Mouse (Mus musculus) ES-Bruce4 (cell line): ENCODE measurements around the gene Olfr193. TPM values are rescaled to one million over a fixed set of nuclear protein-coding genes. Genes with fewer than 3 reads are reported as not detected.
"Not testable (repeated sequence)": the region's sequence is repeated elsewhere in the genome, so short reads cannot be mapped to it uniquely, and the experiment has no call there.

Experiments used
- H3K27ac ChIP-seq: 2 replicates; pipeline ENCODE4 v1.5.1; 2012; ENCODE audit warnings: low read length, inconsistent platforms; ENCODE audit not compliant: insufficient read depth
- H3K27me3 ChIP-seq: 2 replicates; pipeline ENCODE4 v1.6.1; 2012; ENCODE audit warnings: mild to moderate bottlenecking, low read length, inconsistent platforms; ENCODE audit not compliant: control insufficient read depth, poor library complexity, insufficient read depth, severe bottlenecking
- H3K36me3 ChIP-seq: 2 replicates; pipeline ENCODE4 v1.6.1; 2012; ENCODE audit warnings: inconsistent platforms, mild to moderate bottlenecking, low read length, moderate library complexity; ENCODE audit not compliant: control insufficient read depth, poor library complexity, insufficient read depth, severe bottlenecking
- H3K4me1 ChIP-seq: one replicate; pipeline ENCODE4 v1.8.1; 2011; ENCODE audit warnings: low read length; ENCODE audit not compliant: control insufficient read depth, insufficient read depth
- H3K4me3 ChIP-seq: 2 replicates; pipeline ENCODE4 v1.5.1; 2011; ENCODE audit warnings: low read depth, mild to moderate bottlenecking, low read length
- H3K9ac ChIP-seq: 2 replicates; pipeline ENCODE4 v1.6.1; 2012; ENCODE audit warnings: low read depth, mild to moderate bottlenecking, inconsistent platforms; ENCODE audit not compliant: poor library complexity, severe bottlenecking
- H3K9me3 ChIP-seq: replicated peaks from 2 replicates; pipeline ENCODE4 v1.6.1; 2012; ENCODE audit warnings: mild to moderate bottlenecking, low read length, inconsistent platforms; ENCODE audit not compliant: control insufficient read depth, poor library complexity, insufficient read depth, severe bottlenecking
- CTCF ChIP-seq: IDR thresholded peaks from one replicate; pipeline ENCODE4 v1.8.1; 2011; ENCODE audit warnings: low read depth, low read length
- EP300 ChIP-seq: IDR thresholded peaks from 2 replicates; pipeline ENCODE4 v1.6.1; 2011; ENCODE audit warnings: low read depth, low read length; ENCODE audit not compliant: insufficient read depth
- POLR2A ChIP-seq: IDR thresholded peaks from one replicate; pipeline ENCODE4 v1.8.1; 2011; ENCODE audit warnings: low read length; ENCODE audit not compliant: insufficient read depth
- polyA plus RNA-seq: library from polyadenylated mRNA; stranded (reverse); fragments of >200 nt; gene quantifications from 2 replicates; pipeline ENCODE4 v1.2.4, GENCODE M21; 2011; ENCODE audit warnings: low read depth; ENCODE audit not compliant: missing spikeins, insufficient read depth, insufficient read length

Olfr193 gene
- polyA plus RNA-seq, 1 experiment, result not detected

DNA sequence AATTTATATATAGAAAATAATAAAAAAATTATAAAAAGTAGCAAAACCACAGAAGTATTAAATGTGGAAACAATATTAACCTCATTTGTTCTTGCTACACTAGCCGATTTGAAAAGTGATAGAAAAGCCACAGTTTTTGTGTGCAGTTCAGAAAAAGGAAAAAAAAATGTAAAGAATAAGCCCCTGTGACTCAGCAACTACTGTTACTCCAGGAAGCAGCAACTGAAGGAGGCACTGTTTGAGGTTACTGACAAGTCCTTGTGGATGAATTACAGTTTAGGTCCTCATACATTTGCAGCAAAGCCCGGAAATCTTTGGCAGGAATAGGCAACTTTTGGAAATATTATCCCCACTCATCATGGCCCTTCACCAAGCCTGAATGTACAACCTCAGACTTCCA lies 6.4 kb downstream of the Olfr193 start:
- no peak for TF ChIP-seq POLR2A
- no peak for TF ChIP-seq EP300
- TF ChIP-seq CTCF, result no peak

DNA sequence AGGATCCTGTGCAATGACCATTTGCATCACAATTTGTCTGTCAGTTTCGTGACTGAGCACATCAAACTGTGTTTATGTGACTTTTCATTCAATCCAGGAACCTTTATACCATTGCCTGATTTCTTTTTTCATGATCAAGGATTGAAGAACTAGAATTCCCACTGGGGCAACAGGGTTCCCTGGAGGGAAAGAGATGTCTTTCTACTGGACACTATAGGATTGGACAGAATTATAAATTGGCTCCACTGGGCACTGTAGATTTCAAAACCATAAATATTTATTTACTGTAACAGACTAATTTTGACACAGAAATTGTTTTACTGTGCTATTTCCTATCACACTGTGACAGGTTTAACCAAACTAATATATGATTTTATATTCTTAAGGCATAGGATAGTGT lies 22.0 kb downstream of the Olfr193 start, which contains the start of gene Olfr191:
Gene Olfr191, minus strand, starts transcription at position 101 of the 400 bp plus-strand sequence.
- H3K4me1 ChIP-seq, H3K4me3 ChIP-seq, H3K36me3 ChIP-seq, H3K27me3 ChIP-seq, H3K9me3 ChIP-seq, H3K27ac ChIP-seq, H3K9ac ChIP-seq: not testable (repeated sequence)

More for the DNA sequence above, 6.4 kb downstream of the Olfr193 start:
- H3K27me3 ChIP-seq, result no peaks in the 10 kb centered on the region
- no peaks in the 10 kb centered on the region for H3K9me3 ChIP-seq
- no peak overlapping the region for H3K9ac ChIP-seq
- no peak overlapping the region for H3K4me3 ChIP-seq
- H3K4me1 ChIP-seq, result no peaks in the 10 kb centered on the region
- no peak overlapping the region for H3K27ac ChIP-seq
- no peaks in the 10 kb centered on the region for H3K36me3 ChIP-seq

DNA sequence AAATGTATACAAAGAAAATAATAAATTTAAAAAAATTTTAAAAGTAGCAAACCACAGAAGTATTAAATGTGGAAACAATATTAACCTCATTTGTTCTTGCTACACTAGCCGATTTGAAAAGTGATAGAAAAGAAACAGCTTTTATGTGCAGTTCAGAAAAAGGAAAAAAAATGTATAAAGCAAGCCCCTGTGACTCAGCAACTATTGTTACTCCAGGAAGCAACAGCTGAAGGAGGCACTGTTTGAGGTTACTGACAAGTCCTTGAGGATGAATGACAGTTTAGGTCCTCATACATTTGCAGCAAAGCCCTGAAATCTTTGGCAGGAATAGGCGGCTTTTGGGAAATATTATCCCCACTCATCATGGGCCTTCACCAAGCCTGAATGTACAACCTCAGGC lies 30.6 kb downstream of the Olfr193 start:
- H3K9me3 ChIP-seq, H3K36me3 ChIP-seq, H3K27me3 ChIP-seq, H3K4me1 ChIP-seq, H3K9ac ChIP-seq, H3K27ac ChIP-seq, H3K4me3 ChIP-seq: not testable (repeated sequence)

DNA sequence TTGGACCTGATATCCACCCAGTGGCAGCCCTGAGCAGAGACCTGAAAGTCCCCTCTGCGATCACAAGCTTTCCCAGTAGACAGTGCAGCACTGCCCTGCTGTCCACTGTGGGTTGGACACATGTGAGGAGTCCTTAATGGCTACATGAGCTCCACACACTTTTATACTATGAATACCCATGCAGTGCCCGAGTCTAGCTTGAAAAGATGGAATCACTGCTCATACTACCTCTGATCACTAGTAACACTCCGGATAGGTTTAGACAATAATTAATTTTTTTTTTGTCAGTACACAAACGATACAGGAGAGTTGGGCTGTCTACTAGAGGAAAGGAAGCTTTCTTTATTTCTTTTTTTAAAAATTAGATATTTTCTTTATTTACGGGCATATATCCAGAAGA lies 33.8 kb downstream of the Olfr193 start, which contains the start of gene Olfr190:
Gene Olfr190, minus strand, starts transcription at position 101 of the 400 bp plus-strand sequence.
- no peaks in the 10 kb centered on the region for H3K27me3 ChIP-seq
- H3K4me3 ChIP-seq, result no peak within 1 kb of the TSS
- H3K9me3 ChIP-seq, result no peaks in the 10 kb centered on the region
- H3K36me3 ChIP-seq, result no peaks in the 10 kb centered on the region
- TF ChIP-seq EP300 (no peak), POLR2A (no peak), CTCF (no peak)
- no peaks in the 10 kb centered on the region for H3K4me1 ChIP-seq
- no peak within 1 kb of the TSS for H3K27ac ChIP-seq
- H3K9ac ChIP-seq, result no peak within 1 kb of the TSS

DNA sequence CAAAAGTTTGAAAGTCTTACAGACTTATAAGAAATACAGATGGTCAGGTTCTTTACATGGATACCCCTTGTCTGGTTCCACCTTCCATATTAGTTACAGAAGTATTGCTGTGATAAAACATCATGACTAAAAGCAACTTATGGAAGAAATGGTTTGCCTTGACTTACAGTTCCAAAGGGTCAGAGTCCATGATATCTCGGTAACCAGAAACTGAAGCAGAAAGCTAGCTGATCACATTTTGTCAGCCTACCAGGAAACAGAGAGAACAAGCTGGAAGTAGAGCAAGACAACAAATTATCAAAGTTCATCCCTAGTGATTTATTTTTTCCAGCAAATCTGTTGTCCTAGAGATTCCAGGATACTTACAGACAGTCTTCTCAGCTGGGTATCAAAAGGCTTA lies 38.2 kb downstream of the Olfr193 start:
- TF ChIP-seq POLR2A (no peak), EP300 (no peak), CTCF (no peak)
- Histone ChIP-seq H3K27me3 (no peaks in the 10 kb centered on the region), H3K4me3 (no peak overlapping the region), H3K4me1 (no peaks in the 10 kb centered on the region), H3K27ac (no peak overlapping the region), H3K9ac (no peak overlapping the region), H3K9me3 (no peaks in the 10 kb centered on the region), H3K36me3 (no peaks in the 10 kb centered on the region)

DNA sequence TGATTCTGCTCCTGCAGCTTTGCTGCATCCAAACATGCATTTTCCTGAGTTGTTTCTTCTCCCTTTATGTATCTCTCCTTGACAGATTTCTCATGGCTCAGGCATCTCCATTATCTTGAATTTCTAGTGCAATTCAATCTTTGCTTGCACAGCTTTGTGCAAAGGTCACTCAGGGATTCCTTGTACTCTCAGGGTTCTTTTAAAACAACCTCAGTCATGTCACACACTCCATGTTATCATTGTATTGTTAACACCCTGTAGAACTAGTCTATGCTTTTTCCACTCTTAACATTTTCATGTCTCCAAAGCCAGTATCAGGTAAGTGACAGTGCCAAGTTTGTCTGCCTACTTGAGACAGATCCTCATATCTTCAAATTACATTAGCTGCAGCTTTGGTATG lies 39.9 kb downstream of the Olfr193 start:
- no peaks in the 10 kb centered on the region for H3K9me3 ChIP-seq
- no peaks in the 10 kb centered on the region for H3K36me3 ChIP-seq
- H3K9ac ChIP-seq, result no peak overlapping the region
- H3K27ac ChIP-seq, result no peak overlapping the region
- no peaks in the 10 kb centered on the region for H3K27me3 ChIP-seq
- no peak for TF ChIP-seq POLR2A
- no peak for TF ChIP-seq CTCF
- no peak for TF ChIP-seq EP300
- H3K4me3 ChIP-seq, result no peak overlapping the region
- no peaks in the 10 kb centered on the region for H3K4me1 ChIP-seq

DNA sequence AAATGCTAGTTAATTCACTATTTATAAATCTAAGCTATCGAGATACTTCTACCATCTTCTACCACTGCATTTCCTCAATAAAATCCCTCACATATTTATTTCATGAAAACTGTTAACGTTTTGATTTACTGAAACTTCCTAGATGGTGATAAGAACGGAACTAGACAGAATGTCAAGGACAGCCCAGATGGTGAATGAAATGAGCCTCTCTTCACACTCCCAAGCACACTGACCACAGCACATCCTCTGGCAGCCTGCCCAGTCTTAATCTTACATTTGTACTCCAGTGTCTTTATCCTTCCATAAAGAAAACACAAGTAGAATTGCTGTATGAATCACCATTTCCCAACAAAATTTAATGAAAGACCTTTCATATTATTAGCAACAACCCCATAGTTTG lies 49.3 kb downstream of the Olfr193 start:
- H3K27me3 ChIP-seq, H3K9me3 ChIP-seq, H3K4me1 ChIP-seq, H3K27ac ChIP-seq, H3K4me3 ChIP-seq, H3K36me3 ChIP-seq, H3K9ac ChIP-seq: not testable (repeated sequence)

Other genes starting within 250 kb of the Olfr193 start
- not detected in 2 replicates for gene Olfr177, start 237.1 kb downstream of the Olfr193 start, polyA plus RNA-seq
- not detected in 2 replicates for gene Olfr178, start 219.8 kb downstream of the Olfr193 start, polyA plus RNA-seq
- gene Olfr181, start 183.1 kb downstream of the Olfr193 start, polyA plus RNA-seq, result not detected in 2 replicates
- not detected in 2 replicates for gene Olfr180, start 182.5 kb downstream of the Olfr193 start, polyA plus RNA-seq
- gene Olfr183, start 116.5 kb downstream of the Olfr193 start, polyA plus RNA-seq, result not detected in 2 replicates
- not detected in 2 replicates for gene Olfr186, start 81.6 kb downstream of the Olfr193 start, polyA plus RNA-seq
- not detected in 2 replicates for gene Olfr187, start 72.1 kb downstream of the Olfr193 start, polyA plus RNA-seq
- gene Olfr190, start 33.9 kb downstream of the Olfr193 start, polyA plus RNA-seq, result not detected in 2 replicates
- gene Olfr191, start 22.1 kb downstream of the Olfr193 start, polyA plus RNA-seq, result not detected in 2 replicates
- gene Olfr194, start 9.2 kb upstream of the Olfr193 start, polyA plus RNA-seq, result not detected in 2 replicates
- not detected in 2 replicates for gene Olfr195, start 35.2 kb upstream of the Olfr193 start, polyA plus RNA-seq
- not detected in 2 replicates for gene Olfr196, start 58.6 kb upstream of the Olfr193 start, polyA plus RNA-seq
- gene Olfr198, start 91.7 kb upstream of the Olfr193 start, polyA plus RNA-seq, result not detected in 2 replicates
- not detected in 2 replicates for gene Olfr199, start 107.9 kb upstream of the Olfr193 start, polyA plus RNA-seq
- not detected in 2 replicates for gene Olfr201, start 160.8 kb upstream of the Olfr193 start, polyA plus RNA-seq
- not detected in 2 replicates for gene Olfr202, start 174.9 kb upstream of the Olfr193 start, polyA plus RNA-seq
- not detected in 2 replicates for gene Olfr203, start 187.0 kb upstream of the Olfr193 start, polyA plus RNA-seq
- gene Olfr204, start 206.4 kb upstream of the Olfr193 start, polyA plus RNA-seq, result not detected in 2 replicates
- gene Olfr205, start 219.3 kb upstream of the Olfr193 start, polyA plus RNA-seq, result not detected in 2 replicates
- not detected in 2 replicates for gene Olfr206, start 237.4 kb upstream of the Olfr193 start, polyA plus RNA-seq